Mouse (Mus musculus) left cerebral cortex, adult 9 months (tissue): ENCODE measurements around the gene Mindy4b-ps.
A peak's percentile ranks its signal among the peaks of the same experiment; 100 is the strongest.

Experiments used
- DNase-seq, 2 experiments: peaks; one replicate each; pipeline ENCODE4 v3.0.0; 2022; ENCODE audit warnings: low spot score in 2 of 2

The Mindy4b-ps gene

DNA sequence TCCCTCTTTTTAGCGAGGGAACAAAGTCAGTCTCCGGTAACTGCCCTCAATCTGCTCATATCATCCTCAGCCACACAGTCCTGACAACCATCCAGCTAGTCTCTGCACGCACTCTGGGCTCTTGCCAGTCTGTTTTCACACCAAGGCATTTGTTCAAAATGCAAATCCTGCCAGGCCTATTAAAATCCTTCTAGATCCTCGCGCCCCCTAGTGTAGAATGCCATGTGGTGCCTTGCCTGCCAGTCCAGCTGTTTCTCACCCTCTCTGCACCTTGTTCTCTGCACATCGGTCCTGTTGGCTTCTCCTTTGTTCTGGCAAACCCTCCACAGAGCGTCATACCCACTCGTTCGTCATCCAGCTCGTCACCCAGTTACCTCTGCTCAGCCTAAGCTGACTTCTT, 36.2 kb downstream of the Mindy4b-ps start:
- DNase-seq, result peak; percentile 52 to 87

- peak in 1 of 2 experiments; percentile 24 for DNase-seq
Measured at GRCm38 (mm10) chr3:58784219-58785092, 37.7 kb downstream of the Mindy4b-ps start.

DNA sequence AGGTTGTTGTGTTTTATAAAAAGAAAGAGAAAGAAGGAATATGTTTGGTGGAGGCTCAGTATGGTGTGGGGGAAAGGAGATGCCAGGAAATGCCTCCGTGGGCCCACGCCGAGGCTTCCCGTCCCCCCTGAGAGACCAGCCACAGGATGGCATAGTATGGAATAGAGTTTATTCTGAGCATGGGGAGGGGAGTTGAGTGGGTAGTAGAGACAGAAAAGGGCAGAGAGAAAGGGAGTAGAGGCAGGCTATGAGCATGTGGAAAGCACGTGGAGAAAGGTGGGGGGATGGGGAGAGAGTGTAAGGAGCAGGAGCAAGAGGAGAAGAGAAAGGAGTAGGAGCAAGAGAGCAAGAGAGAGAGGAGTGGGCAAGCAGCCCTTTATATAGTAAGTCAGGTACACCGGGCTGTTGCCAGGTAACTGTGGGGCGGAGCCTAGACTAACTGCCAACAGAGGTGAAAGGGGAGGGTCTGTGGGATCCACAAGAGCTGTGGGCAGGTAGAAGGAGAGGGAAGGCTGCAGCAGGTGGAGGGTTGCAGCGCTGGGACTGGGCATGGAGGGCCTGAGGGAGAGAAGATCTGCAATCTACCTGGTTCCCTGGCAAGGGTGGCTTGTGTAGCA, 38.4 kb downstream of the Mindy4b-ps start:
- no peak for DNase-seq

DNA sequence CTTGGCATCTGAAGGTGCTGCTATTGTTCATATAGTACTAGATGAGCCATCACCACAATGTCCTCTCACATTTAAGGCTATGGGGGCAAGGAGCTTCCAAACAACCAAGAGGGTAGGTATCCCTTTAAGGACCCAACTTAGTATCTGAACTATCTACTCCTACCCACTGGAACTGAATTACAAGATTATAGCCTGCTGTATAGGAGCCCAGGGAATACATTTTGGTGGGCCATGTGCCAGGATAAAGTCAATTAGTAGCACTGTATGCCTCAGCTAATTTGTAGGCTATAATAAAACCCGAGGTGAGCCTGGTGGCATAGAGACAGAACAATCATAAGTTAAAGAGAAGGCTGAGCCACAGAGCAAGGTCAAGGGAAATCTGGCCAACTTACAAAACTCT, 65.7 kb downstream of the Mindy4b-ps start:
- no peak for DNase-seq

DNA sequence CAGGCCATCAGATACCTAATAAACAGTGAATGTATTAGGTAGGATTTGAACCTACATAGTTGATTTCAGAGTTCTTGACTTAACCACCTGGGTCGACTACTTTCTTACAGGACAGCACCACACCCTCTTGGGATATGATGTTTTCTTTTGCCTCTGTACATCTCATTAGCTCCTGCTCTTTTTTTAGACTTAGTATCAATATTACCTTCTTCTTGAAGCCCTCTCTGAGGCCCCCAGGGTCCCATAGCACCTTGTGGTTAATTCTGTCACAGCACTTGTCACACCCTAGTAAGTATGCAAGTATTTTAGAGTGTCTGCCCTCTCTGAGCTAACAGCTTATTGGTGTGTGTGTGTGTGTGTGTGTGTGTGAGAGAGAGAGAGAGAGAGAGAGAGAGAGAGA, 66.3 kb downstream of the Mindy4b-ps start:
- DNase-seq, result no peak

DNA sequence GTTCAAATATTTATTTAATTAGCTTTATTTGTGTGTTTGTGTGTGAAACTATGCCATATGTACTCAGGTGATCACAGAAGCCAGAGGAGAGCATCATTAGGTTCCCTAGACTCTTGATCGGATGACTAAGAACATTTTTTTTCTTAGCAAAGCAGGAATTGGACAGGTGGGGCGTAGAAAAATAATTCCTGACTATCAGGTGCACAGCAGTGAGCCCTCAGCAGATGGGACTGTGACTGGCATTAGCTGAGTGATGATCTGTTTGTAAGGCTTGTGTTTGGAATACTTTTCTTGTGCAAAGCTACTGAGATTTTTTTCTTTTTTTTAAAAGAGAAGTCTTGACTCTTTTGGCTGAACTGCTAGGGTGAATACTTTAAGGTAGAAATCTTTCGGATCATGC, 67.8 kb downstream of the Mindy4b-ps start:
- DNase-seq, result no peak

DNA sequence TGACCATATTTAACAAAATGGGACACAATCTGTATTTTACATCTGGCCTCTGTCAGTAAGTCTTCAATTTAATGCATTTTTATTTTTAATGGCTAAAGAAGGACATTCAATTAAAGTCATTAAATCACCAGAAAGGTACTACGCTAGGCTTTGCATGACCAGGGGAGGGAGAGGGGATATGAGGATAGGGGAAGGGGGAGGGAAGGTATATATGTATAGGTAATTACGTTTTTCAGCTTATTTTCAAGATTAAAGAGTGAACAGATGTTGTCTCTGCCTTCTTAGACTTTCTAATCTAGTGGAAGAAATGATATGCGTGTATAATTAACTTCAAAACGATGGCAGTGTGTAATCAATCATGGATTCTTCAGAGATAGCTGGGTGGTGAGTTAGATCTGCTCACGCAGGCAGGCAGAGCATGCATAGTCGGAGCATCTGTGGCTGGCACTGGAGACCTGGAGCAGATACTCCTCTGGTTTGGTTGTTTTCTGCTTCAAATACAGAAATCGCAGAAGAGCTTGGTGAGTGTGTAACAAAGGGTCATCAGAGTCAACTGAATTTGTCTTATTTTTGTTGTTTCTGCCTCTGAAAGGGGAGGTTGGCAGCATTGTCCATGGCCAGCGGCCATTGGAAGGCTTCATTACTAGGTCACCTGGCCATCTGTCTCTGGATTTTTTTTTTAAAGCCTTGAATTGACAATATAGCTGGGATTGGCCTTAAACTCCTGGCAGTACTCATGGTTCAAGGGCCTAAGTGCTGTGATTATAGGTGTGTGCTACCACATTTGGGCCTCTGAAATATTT, 70.1 kb downstream of the Mindy4b-ps start:
- DNase-seq, result no peak

GRCm38 (mm10) chr3:58748724-58749123, 73.4 kb downstream of the Mindy4b-ps start:
- DNase-seq, result no peak

- no peak for DNase-seq
Measured at GRCm38 (mm10) chr3:58747924-58748323, 74.2 kb downstream of the Mindy4b-ps start.

DNA sequence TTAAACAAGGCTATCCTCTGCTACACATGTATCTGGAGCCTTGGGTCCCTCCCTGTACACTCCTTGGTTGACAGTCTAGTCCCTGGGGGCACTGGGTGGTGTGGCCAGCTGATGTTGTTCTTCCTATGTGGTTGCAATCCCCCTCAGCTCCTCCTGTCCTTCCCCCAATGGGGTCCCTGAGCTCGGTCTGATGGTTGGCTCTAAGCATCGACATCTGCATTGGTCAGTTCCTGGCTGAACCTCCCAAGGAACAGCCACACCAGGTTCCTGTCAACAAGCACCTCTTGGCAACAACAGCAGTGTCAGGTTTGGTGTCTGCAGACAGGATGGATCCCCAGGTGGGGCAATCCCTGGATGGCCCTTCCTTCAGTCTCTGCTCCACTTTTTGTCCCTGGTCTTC, 82.6 kb downstream of the Mindy4b-ps start:
- no peak for DNase-seq
